Mouse (Mus musculus): ENCODE results near the gene Wrnip1.

DNA sequence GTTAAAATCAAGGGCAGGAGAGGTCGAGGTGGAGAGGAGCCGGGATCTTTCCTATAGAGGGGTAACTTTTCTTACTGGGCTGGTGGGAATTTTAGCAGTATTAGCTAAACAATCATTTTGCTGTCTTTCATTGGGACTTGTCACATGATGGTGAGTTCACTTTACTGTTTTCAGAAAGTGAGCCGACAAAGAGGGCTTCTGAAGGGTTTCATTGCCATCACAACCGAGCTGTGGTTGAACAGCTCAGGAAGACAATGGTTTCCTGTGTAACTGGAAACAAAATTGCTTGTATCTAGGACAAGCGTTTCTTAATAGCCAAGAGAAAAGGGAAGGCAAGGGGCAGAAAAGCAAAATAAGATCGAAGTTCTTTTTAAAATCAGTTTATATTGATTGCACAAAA is 31.4 kb downstream of the Wrnip1 start:
- TF ChIP-seq CTCF (IDR thresholded peaks at IDR 0.05; ENCODE audit: low read depth) (no peak), EP300 (IDR thresholded peaks at IDR 0.05; ENCODE audit: low read depth) (no peak)

Data from heart, postnatal 0 days (tissue).